Mouse (Mus musculus): Measurements from ENCODE around the gene Hspa12a. TPM values are rescaled to one million over a fixed set of nuclear protein-coding genes. Genes with fewer than 3 reads are reported as not detected.
"Not testable (repeated sequence)": the region's sequence is repeated elsewhere in the genome, so short reads cannot be mapped to it uniquely, and the experiment has no call there.

Gene Hspa12a
- polyA plus RNA-seq, 2 experiments from 2014 or later = 0.98 to 2.1 TPM

- peak; percentile 52 for ATAC-seq
Measured at GRCm38 (mm10) chr19:58908018-58908417, 35.4 kb downstream of the Hspa12a start.

GRCm38 (mm10) chr19:58906685-58907084 lies 36.8 kb downstream of the Hspa12a start:
- ATAC-seq = no peak

GRCm38 (mm10) chr19:58903899-58904327 lies 39.5 kb downstream of the Hspa12a start:
- ATAC-seq = peak; percentile 77

- no peak for ATAC-seq
Measured at GRCm38 (mm10) chr19:58903079-58903898, 40.2 kb downstream of the Hspa12a start.

GRCm38 (mm10) chr19:58900471-58900870 lies 43.0 kb downstream of the Hspa12a start:
- ATAC-seq = not testable (repeated sequence)

- ATAC-seq = no peak
Measured at GRCm38 (mm10) chr19:58896216-58896615, 47.2 kb downstream of the Hspa12a start.

GRCm38 (mm10) chr19:58889306-58890038 lies 54.0 kb downstream of the Hspa12a start:
- ATAC-seq = no peak

- ATAC-seq = no peak
Measured at GRCm38 (mm10) chr19:58886467-58886866, 57.0 kb downstream of the Hspa12a start.

- no peak for ATAC-seq
Measured at GRCm38 (mm10) chr19:58883451-58883850, 60.0 kb downstream of the Hspa12a start.

GRCm38 (mm10) chr19:58882336-58882735 lies 61.1 kb downstream of the Hspa12a start:
- no peak for ATAC-seq

- no peak for ATAC-seq
Measured at GRCm38 (mm10) chr19:58879330-58879957, 64.0 kb downstream of the Hspa12a start.

- no peak for ATAC-seq
Measured at GRCm38 (mm10) chr19:58878560-58878959, 64.9 kb downstream of the Hspa12a start.

- no peak for ATAC-seq
Measured at GRCm38 (mm10) chr19:58873536-58873935, 69.9 kb downstream of the Hspa12a start.

- no peak for ATAC-seq
Measured at GRCm38 (mm10) chr19:58872381-58873259, 70.8 kb downstream of the Hspa12a start.

GRCm38 (mm10) chr19:58871878-58872277 lies 71.6 kb downstream of the Hspa12a start:
- ATAC-seq = no peak

GRCm38 (mm10) chr19:58866651-58867050 lies 76.8 kb downstream of the Hspa12a start:
- ATAC-seq = no peak

- ATAC-seq = peak; percentile 61
Measured at GRCm38 (mm10) chr19:58865224-58865623, 78.2 kb downstream of the Hspa12a start.

GRCm38 (mm10) chr19:58864006-58864573 lies 79.4 kb downstream of the Hspa12a start:
- ATAC-seq = no peak

- ATAC-seq = no peak
Measured at GRCm38 (mm10) chr19:58861174-58861760, 82.2 kb downstream of the Hspa12a start.

GRCm38 (mm10) chr19:58860255-58861173 lies 82.9 kb downstream of the Hspa12a start:
- ATAC-seq = peak; percentile 58

Measured in CD4-positive, CD25-positive, alpha-beta regulatory T cell, adult 4 months (primary cell).